Mouse (Mus musculus) limb, embryonic 11.5 days (tissue): ENCODE measurements around the gene Bcap29. TPM values are rescaled to one million over a fixed set of nuclear protein-coding genes. Genes with fewer than 3 reads are reported as not detected.

Experiments used
- polyA plus RNA-seq: library from polyadenylated mRNA; unstranded; fragments of >200 nt; fragmentation: Nextera tagmentation; extraction: Ambion mirVana; gene quantifications from 2 replicates; pipeline ENCODE4 v1.2.1, GENCODE M21; 2014

Gene Bcap29
- polyA plus RNA-seq, 1 experiment from 2014 or later, result 40.1 TPM

Other genes starting within 250 kb of the Bcap29 start
- 0.15 and 0.18 TPM in 2 replicates for gene Slc26a3, start 243.8 kb downstream of the Bcap29 start, polyA plus RNA-seq
- gene Cbll1, start 135.0 kb downstream of the Bcap29 start, polyA plus RNA-seq, result 23.3 and 26.0 TPM in 2 replicates
- 0.06 and 0.15 TPM in 2 replicates for gene Slc26a4, start 74.7 kb downstream of the Bcap29 start, polyA plus RNA-seq
- gene Dus4l, start 20.2 kb upstream of the Bcap29 start, polyA plus RNA-seq, result 15.7 and 16.4 TPM in 2 replicates
- gene Cog5, start 20.2 kb upstream of the Bcap29 start, polyA plus RNA-seq, result 35.9 and 38.1 TPM in 2 replicates
- 0.39 and 0.51 TPM in 2 replicates for gene Gpr22, start 79.3 kb upstream of the Bcap29 start, polyA plus RNA-seq